Mouse (Mus musculus) hindbrain, postnatal 0 days (tissue): ENCODE data around the gene Fam133b. TPM values are rescaled to one million over a fixed set of nuclear protein-coding genes. Genes with fewer than 3 reads are reported as not detected.

Experiments
- ATAC-seq: fragments of 200-750 bp; cut with Nextera tagmentation; 2 replicates; pipeline ENCODE4 v1.8.0; 2017; ENCODE audit warnings: mild to moderate bottlenecking, moderate TSS enrichment, moderate library complexity
- DNase-seq: peaks from one replicate; pipeline ENCODE4 v3.0.0-alpha.2; 2015; ENCODE audit warnings: low spot score
- H3K27ac ChIP-seq: fragments of 300-500 bp; sonication (generic); 2 replicates; pipeline ENCODE4 v1.5.1; 2014; ENCODE audit warnings: mild to moderate bottlenecking
- H3K27me3 ChIP-seq: fragments of 300-500 bp; sonication (generic); 2 replicates; pipeline ENCODE4 v1.6.1; 2014; ENCODE audit warnings: low read length, mixed read lengths; ENCODE audit not compliant: insufficient read depth
- H3K36me3 ChIP-seq: fragments of 300-500 bp; sonication (generic); 2 replicates; pipeline ENCODE4 v1.6.1; 2014; ENCODE audit warnings: low read length, mixed read lengths; ENCODE audit not compliant: insufficient read depth
- H3K4me1 ChIP-seq: fragments of 300-500 bp; sonication (generic); 2 replicates; pipeline ENCODE4 v1.6.1; 2014; ENCODE audit warnings: antibody characterized with exemption, low read length, mixed read lengths; ENCODE audit not compliant: insufficient read depth
- H3K4me2 ChIP-seq: fragments of 300-500 bp; sonication (generic); 2 replicates; pipeline ENCODE4 v1.6.1; 2014; ENCODE audit warnings: low read depth, mild to moderate bottlenecking, low read length, moderate library complexity, mixed read lengths
- H3K4me3 ChIP-seq: fragments of 300-500 bp; sonication (generic); 2 replicates; pipeline ENCODE4 v1.5.1; 2014; ENCODE audit warnings: low read length
- H3K9ac ChIP-seq: fragments of 300-500 bp; sonication (generic); replicated peaks from 2 replicates; pipeline ENCODE4 v1.6.1; 2014; ENCODE audit warnings: mild to moderate bottlenecking, low read length, moderate library complexity, mixed read lengths
- H3K9me3 ChIP-seq: fragments of 300-500 bp; sonication (generic); 2 replicates; pipeline ENCODE4 v1.6.1; 2016; ENCODE audit warnings: low read length, mixed read lengths
- CTCF ChIP-seq: IDR thresholded peaks from 2 replicates; pipeline ENCODE4 v1.5.1; 2016; ENCODE audit warnings: antibody characterized with exemption, control low read depth, low read depth
- WGBS: fragments of 180-500 bp; shearing (Covaris S2); extraction: QIAGEN DNeasy Blood & Tissue Kit; methylation state at CpG from one replicate; pipeline ENCODE4 v1.1.7; 2014; 5-methylcytosine and 5-hydroxymethylcytosine counted together
- polyA plus RNA-seq: library from polyadenylated mRNA; unstranded; fragments of >200 nt; fragmentation: Nextera tagmentation; extraction: Ambion mirVana; gene quantifications from 2 replicates; pipeline ENCODE4 v1.2.1, GENCODE M21; 2015
- total RNA-seq: library from RNA; depleted of rRNA; stranded (reverse); fragments of >200 nt; gene quantifications from 2 replicates; pipeline ENCODE4 v1.2.3, GENCODE M21; 2014

Gene Fam133b
- total and polyA plus RNA-seq, 2 experiments from 2014 or later: 20.9 to 25.6 TPM

GRCm38 (mm10) chr5:3508480-3509381 is 34.9 kb upstream of the Fam133b start:
- Histone ChIP-seq H3K9ac (no peak overlapping the region), H3K4me1 (no peaks in the 10 kb centered on the region), H3K4me2 (no peak overlapping the region), H3K27ac (no peak overlapping the region), H3K9me3 (no peaks in the 10 kb centered on the region), H3K36me3 (no peaks in the 10 kb centered on the region), H3K27me3 (no peaks in the 10 kb centered on the region), H3K4me3 (no peak overlapping the region)
- no peak for DNase-seq
- no peak for TF ChIP-seq CTCF
- 80% methylated on average over 7 of the region's 7 CpGs for WGBS
- no peak for ATAC-seq

- no peak for ATAC-seq
- 89% methylated on average over 3 of the region's 3 CpGs for WGBS
Measured at GRCm38 (mm10) chr5:3509503-3509902, 34.1 kb upstream of the Fam133b start.

GRCm38 (mm10) chr5:3511097-3511795 is 32.4 kb upstream of the Fam133b start:
- Histone ChIP-seq H3K9ac (no peak overlapping the region), H3K4me3 (no peak overlapping the region), H3K4me2 (no peak overlapping the region), H3K9me3 (no peaks in the 10 kb centered on the region), H3K27me3 (no peaks in the 10 kb centered on the region), H3K36me3 (no peaks in the 10 kb centered on the region), H3K27ac (no peak overlapping the region), H3K4me1 (no peaks in the 10 kb centered on the region)
- 78% methylated on average over 10 of the region's 10 CpGs for WGBS
- TF ChIP-seq CTCF: no peak
- DNase-seq (no peak), ATAC-seq (no peak)

More at GRCm38 (mm10) chr5:3509503-3509902, 34.1 kb upstream of the Fam133b start:
- H3K4me1 ChIP-seq: no peaks in the 10 kb centered on the region
- DNase-seq: no peak
- no peaks in the 10 kb centered on the region for H3K36me3 ChIP-seq
- no peak overlapping the region for H3K27ac ChIP-seq
- no peak overlapping the region for H3K4me3 ChIP-seq
- no peak overlapping the region for H3K9ac ChIP-seq
- H3K9me3 ChIP-seq: no peaks in the 10 kb centered on the region
- no peak for TF ChIP-seq CTCF
- no peaks in the 10 kb centered on the region for H3K27me3 ChIP-seq
- H3K4me2 ChIP-seq: no peak overlapping the region

- H3K4me2 ChIP-seq: no peak overlapping the region
- no peaks in the 10 kb centered on the region for H3K27me3 ChIP-seq
- H3K27ac ChIP-seq: no peak overlapping the region
- ATAC-seq: no peak
- 57% methylated on average over 4 of the region's 4 CpGs for WGBS
- no peak overlapping the region for H3K4me3 ChIP-seq
- no peaks in the 10 kb centered on the region for H3K36me3 ChIP-seq
- H3K9ac ChIP-seq: no peak overlapping the region
- H3K4me1 ChIP-seq: no peaks in the 10 kb centered on the region
- no peak for DNase-seq
- no peaks in the 10 kb centered on the region for H3K9me3 ChIP-seq
- TF ChIP-seq CTCF: peak; percentile 14; the same call in 1 of the 2 replicates
Measured at GRCm38 (mm10) chr5:3512584-3512983, 31.0 kb upstream of the Fam133b start.

- H3K4me1 ChIP-seq: no peaks in the 10 kb centered on the region
- no peaks in the 10 kb centered on the region for H3K36me3 ChIP-seq
- H3K27me3 ChIP-seq: no peaks in the 10 kb centered on the region
- H3K9ac ChIP-seq: no peak overlapping the region
- no peak overlapping the region for H3K27ac ChIP-seq
- DNase-seq (no peak), ATAC-seq (no peak)
- no peak for TF ChIP-seq CTCF
- H3K9me3 ChIP-seq: no peaks in the 10 kb centered on the region
- H3K4me2 ChIP-seq: no peak overlapping the region
- WGBS: 74% methylated on average over 8 of the region's 8 CpGs
- no peak overlapping the region for H3K4me3 ChIP-seq
Measured at GRCm38 (mm10) chr5:3514901-3515311, 28.7 kb upstream of the Fam133b start.

- no peak overlapping the region for H3K4me2 ChIP-seq
- DNase-seq (no peak), ATAC-seq (no peak)
- no peaks in the 10 kb centered on the region for H3K4me1 ChIP-seq
- H3K36me3 ChIP-seq: no peaks in the 10 kb centered on the region
- 94% methylated on average over 9 of the region's 9 CpGs for WGBS
- H3K27me3 ChIP-seq: no peaks in the 10 kb centered on the region
- no peaks in the 10 kb centered on the region for H3K9me3 ChIP-seq
- H3K27ac ChIP-seq: no peak overlapping the region
- no peak for TF ChIP-seq CTCF
- no peak overlapping the region for H3K4me3 ChIP-seq
- no peak overlapping the region for H3K9ac ChIP-seq
Measured at GRCm38 (mm10) chr5:3515477-3515876, 28.2 kb upstream of the Fam133b start.
